Mouse (Mus musculus) small intestine, adult 2 months (tissue): ENCODE results near the gene Deaf1.

Experiments
- CTCF ChIP-seq: fragments of 200-500 bp; IDR thresholded peaks from 2 replicates; pipeline ENCODE4 v1.5.1; 2012; ENCODE audit warnings: low read depth, mild to moderate bottlenecking, control low read depth, inconsistent platforms, low read length, moderate library complexity, mixed read lengths; ENCODE audit not compliant: insufficient replicate concordance, insufficient read length; ENCODE audit errors: extremely low read depth
- POLR2A ChIP-seq: fragments of 200-500 bp; IDR thresholded peaks from 2 replicates; pipeline ENCODE4 v1.6.1; 2012; ENCODE audit warnings: low read depth, mild to moderate bottlenecking, control low read depth, inconsistent platforms, low read length, moderate library complexity

DNA sequence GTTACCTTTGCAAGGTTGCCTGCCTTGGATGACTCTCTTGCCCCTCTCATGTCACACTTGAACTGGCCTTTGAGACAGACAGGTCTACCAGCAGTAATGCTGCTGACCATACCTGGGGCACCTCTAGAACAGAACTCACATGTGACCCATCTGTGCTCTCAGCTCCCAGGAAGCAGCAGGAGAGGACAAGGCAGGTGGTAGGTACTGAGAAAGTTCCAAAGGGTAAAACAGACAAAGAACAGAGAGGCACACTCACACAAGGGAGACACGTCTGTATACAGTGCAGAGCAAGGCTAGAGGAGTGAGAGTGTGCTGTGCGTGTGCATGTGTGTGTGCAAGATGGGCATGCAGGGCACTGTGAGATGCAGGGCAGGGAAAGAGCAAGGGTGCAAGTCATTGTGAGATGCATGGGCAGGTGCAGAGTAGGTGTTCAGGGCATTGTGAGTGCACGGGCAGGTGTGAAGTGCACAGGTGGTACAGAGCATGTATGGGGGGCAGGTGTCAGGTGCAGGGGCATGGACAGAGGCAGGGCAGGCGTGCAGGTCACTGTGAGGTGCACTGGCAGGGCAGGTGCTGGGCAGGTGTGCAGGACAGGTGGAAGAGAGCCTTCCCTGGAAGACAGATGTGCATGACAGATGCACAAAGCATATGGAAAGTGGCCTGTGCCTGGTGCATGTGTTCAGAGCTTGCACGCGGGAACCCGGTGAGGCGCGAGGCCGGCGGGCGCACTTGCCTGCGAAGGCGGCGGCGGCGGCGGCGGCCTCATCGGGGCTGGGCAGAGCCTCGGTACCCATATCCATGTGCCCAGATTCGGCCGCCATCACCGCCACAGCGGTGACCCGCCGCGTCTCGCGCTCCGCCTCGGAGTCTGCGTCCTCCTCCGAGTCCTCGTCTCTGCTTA lies 694 bp downstream of the Deaf1 start:
- TF ChIP-seq CTCF: no peak
- TF ChIP-seq POLR2A: no peak
